Mouse (Mus musculus): ENCODE data around the gene Mapk8ip3. TPM values are rescaled to one million over a fixed set of nuclear protein-coding genes. Genes with fewer than 3 reads are reported as not detected.
A peak's percentile ranks its signal among the peaks of the same experiment; 100 is the strongest.

Gene Mapk8ip3
- polyA plus RNA-seq, 1 experiment from 2014 or later, result 37.3 TPM

DNA sequence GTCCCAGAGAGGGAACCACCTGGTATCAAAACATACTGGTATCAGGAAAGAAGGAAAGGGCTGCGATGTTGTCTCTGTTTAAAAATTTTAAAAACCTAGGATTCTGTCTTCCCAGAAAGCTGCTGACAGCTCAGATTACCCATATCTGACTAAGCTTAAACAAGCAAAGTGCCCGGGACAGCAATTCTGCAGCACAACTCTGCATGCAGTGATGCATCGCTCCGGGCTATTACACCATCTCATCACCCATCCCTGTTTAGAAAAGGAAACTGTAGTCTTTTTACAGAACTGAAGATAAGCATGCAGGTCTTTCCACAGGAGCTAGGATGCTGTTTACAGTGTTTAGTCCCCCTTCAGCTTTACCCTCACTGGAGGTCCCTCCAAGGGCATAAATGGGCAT is 1.9 kb downstream of the Mapk8ip3 start:
- Histone ChIP-seq H3K27ac (no peak overlapping the region), H3K4me3 (peak overlapping the region; percentile 96), H3K27me3 (ENCODE audit: poor library complexity, severe bottlenecking) (no peaks in the 10 kb centered on the region), H3K36me3 (replicated peaks) (peaks cover 26% of the 10 kb centered on the region), H3K9me3 (no peaks in the 10 kb centered on the region), H3K4me1 (peaks cover 21% of the 10 kb centered on the region)
- WGBS, result 91% methylated on average over 4 of the region's 4 CpGs
- DNase-seq (ENCODE audit: extremely low spot score, low spot score), result no peak

DNA sequence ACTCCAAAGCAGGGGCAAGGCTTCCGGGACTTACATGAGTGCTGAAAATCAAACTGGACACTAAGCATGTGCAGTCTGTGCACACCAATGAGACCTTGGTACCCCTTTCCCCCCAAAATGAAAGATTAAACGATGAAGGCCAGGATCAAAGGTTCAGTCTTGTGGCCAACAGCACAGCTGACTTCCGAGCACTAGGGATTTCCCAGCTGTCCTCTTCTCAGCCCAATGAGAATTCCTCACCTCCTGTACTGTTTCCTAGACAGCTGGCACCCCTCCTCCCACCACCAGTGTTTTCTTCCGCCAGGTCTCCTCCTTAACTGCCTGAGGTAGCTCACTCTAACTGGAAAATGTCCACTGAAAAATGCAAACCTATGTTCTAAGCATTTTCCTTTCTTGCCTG is 3.6 kb downstream of the Mapk8ip3 start:
- Histone ChIP-seq H3K27me3 (ENCODE audit: poor library complexity, severe bottlenecking) (no peaks in the 10 kb centered on the region), H3K9me3 (no peaks in the 10 kb centered on the region), H3K4me1 (peaks cover 21% of the 10 kb centered on the region), H3K36me3 (replicated peaks) (peaks cover 38% of the 10 kb centered on the region), H3K27ac (no peak overlapping the region), H3K4me3 (no peak overlapping the region)
- no peak for DNase-seq (ENCODE audit: extremely low spot score, low spot score)
- 89% methylated on average over 4 of the region's 4 CpGs for WGBS

DNA sequence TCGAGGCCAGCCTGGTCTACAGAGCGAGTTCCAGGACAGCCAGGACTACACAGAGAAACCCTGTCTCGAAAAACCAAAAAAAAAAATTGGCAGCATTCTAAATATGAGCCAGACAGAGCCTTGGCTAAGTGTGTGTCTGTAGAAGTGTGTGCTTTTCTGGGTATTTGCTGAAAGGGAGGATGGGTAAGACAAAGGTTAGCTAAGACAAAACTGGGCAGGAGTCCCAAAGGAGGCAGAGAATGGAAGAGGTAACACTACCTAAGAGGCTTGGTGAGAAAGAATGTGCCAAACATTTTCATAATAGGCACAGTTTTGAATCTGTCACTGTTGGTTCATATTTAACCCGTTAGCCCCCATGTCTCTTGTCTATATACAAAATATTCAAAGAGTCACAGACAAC is 4.3 kb downstream of the Mapk8ip3 start:
- Histone ChIP-seq H3K4me1 (peaks cover 21% of the 10 kb centered on the region), H3K27ac (no peak overlapping the region), H3K36me3 (replicated peaks) (peaks cover 44% of the 10 kb centered on the region), H3K9me3 (no peaks in the 10 kb centered on the region), H3K27me3 (ENCODE audit: poor library complexity, severe bottlenecking) (no peaks in the 10 kb centered on the region), H3K4me3 (no peak overlapping the region)
- 92% methylated on average over 4 of the region's 4 CpGs for WGBS
- DNase-seq (ENCODE audit: extremely low spot score, low spot score), result no peak

DNA sequence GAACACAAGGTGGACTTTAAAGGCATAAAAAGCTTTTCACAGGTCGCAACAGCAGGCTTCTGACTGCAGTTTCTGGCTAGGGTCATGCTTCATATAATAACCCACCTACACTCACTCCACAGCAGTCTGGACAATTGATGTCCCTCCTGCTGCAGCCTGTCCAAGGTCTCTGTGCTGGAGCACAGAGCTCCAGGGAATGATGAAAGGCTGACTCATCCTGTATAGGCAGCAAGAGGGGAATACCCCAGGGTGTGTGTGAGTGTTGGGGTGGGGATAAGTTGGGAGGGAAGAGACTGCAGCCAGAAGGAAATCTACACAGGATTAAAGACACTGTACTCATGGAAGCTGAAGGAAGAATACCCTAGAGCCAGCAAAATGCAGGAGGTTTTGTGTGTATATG is 7.3 kb downstream of the Mapk8ip3 start:
- Histone ChIP-seq H3K4me1 (peaks cover 2% of the 10 kb centered on the region), H3K27me3 (ENCODE audit: poor library complexity, severe bottlenecking) (no peaks in the 10 kb centered on the region), H3K27ac (no peak overlapping the region), H3K9me3 (no peaks in the 10 kb centered on the region), H3K4me3 (no peak overlapping the region), H3K36me3 (replicated peaks) (peaks cover 70% of the 10 kb centered on the region)
- 88% methylated on average over 1 of the region's 1 CpGs for WGBS
- no peak for DNase-seq (ENCODE audit: extremely low spot score, low spot score)

DNA sequence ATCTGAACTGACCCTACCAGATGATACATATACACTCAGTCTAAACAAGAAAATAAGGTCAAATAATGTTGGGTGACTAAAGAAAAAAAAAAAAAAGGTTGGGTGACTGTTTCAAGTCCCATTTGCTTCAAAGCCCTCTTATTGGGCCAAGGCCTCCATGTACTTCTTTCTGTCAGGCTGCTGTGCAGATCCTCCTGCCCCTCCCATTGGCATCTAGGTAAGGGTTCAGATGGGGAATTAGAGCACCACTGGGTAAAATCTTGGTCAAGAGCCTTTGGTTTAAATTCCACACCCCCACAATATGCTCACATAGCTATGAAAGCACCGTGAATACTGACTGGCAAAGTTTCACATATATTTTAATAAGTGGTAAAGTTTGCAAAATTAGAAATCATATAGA is 13.5 kb downstream of the Mapk8ip3 start:
- Histone ChIP-seq H3K27me3 (ENCODE audit: poor library complexity, severe bottlenecking) (no peaks in the 10 kb centered on the region), H3K36me3 (replicated peaks) (peaks cover 99% of the 10 kb centered on the region), H3K27ac (no peak overlapping the region), H3K9me3 (no peaks in the 10 kb centered on the region), H3K4me1 (no peaks in the 10 kb centered on the region), H3K4me3 (no peak overlapping the region)
- 89% methylated on average over 1 of the region's 1 CpGs for WGBS
- no peak for DNase-seq (ENCODE audit: extremely low spot score, low spot score)

DNA sequence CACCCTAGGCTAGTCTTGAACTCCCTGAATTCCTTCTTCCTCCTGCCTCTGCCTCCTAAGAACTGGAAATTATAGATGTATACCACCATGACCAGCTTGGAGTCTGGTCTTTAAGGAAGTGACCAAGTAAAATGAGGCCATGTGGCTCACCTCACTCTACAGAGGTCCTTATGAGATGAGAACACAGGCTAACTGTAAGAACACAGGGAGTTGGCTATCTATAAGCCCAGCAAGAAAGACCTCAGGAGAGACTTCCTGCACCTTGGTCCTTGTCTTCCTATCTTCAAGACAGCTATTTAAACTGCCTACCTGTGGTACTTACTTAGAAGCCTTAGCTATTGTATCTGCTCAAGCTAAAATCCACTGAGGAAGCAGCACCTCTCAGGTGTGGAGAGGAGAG is 22.8 kb downstream of the Mapk8ip3 start:
- no peak for DNase-seq (ENCODE audit: extremely low spot score, low spot score)
- no peak overlapping the region for H3K27ac ChIP-seq
- no peaks in the 10 kb centered on the region for H3K4me1 ChIP-seq
- H3K27me3 ChIP-seq (ENCODE audit: poor library complexity, severe bottlenecking), result no peaks in the 10 kb centered on the region
- no peaks in the 10 kb centered on the region for H3K9me3 ChIP-seq
- peaks cover 100% of the 10 kb centered on the region for H3K36me3 ChIP-seq (replicated peaks)
- H3K4me3 ChIP-seq, result no peak overlapping the region

DNA sequence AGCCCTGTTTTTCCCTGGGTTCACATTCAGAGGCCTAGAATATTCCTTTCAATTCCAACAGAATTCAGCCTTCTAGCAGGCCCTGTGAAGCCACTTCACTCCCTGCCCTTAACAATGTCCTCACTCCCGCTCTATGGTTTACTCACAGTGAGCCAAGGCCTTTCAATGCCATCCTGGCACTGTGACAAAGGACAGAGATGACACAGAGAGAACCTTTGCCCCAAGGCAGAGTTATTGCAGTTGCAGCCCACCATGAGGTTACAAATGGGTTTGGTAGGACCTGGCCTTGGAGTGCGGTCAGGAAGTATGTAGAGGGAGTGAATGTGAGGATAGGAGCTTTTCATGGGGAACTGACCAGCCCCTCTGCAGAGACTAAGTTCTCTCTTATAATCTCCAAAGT is 29.2 kb downstream of the Mapk8ip3 start:
- H3K27me3 ChIP-seq (ENCODE audit: poor library complexity, severe bottlenecking), result no peaks in the 10 kb centered on the region
- no peaks in the 10 kb centered on the region for H3K4me1 ChIP-seq
- WGBS, result 90% methylated on average over 2 of the region's 2 CpGs
- H3K4me3 ChIP-seq, result no peak overlapping the region
- no peak overlapping the region for H3K27ac ChIP-seq
- DNase-seq (ENCODE audit: extremely low spot score, low spot score), result no peak
- peaks cover 100% of the 10 kb centered on the region for H3K36me3 ChIP-seq (replicated peaks)
- no peaks in the 10 kb centered on the region for H3K9me3 ChIP-seq

DNA sequence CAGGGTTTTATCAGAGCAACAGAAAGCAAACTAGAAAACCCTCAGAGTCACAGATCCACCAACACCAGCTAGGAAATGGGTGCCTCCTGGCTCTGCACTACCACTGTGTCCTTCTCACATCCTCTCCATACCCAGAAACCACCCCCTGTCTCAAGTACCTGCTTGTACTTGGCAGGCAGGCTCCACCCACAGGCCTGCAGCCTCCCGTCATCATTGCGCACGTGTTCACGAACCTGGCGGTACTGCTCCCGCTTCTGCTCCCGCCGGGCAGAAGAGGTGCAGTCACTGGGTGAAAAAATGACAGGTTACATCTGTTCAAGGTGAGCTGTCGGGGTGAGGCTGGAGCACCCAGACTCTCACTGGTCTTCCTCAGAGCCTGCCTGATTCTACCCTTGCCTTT is 33.0 kb downstream of the Mapk8ip3 start:
- Histone ChIP-seq H3K36me3 (replicated peaks) (peaks cover 100% of the 10 kb centered on the region), H3K27me3 (ENCODE audit: poor library complexity, severe bottlenecking) (no peaks in the 10 kb centered on the region), H3K4me1 (no peaks in the 10 kb centered on the region), H3K27ac (no peak overlapping the region), H3K4me3 (no peak overlapping the region), H3K9me3 (no peaks in the 10 kb centered on the region)
- WGBS, result 90% methylated on average over 9 of the region's 9 CpGs
- DNase-seq (ENCODE audit: extremely low spot score, low spot score), result no peak

DNA sequence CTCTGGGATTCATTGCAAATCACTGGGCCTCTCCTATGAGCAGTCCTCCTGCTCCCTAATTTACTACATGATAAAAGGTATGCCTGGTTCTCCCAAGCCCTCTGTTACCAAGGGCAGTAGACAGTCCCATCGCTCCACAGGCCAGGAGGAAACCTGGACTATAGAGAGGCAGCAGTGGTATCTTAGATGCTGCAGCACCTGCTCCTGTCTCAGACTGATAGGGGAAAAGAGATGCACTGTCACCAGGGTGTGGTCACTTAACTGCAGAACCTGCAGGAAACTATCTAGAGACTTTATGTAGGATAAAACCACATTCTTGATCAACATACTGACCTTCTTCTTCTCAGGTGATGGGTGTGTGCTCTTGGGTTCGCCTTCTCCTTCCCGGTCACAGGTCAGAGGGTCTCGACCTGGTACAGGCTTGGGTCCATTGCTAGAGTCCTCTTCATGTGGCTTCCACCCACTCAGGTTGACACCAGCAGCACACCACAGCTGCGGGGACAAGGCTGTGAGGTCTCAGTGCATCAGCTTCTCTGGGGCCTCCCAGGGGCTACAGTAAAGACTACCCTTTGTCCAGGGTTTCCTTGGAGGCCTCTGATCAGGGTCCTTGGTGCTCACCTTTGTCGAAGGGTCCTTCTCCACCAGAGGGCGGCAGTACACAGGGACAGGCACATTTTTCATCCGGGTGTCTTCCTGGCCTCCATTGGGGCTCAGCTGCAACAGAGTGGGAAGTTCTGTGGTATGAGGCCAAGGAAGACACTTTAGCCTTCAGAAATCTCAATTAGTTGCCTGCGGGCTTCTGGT is 33.9 kb downstream of the Mapk8ip3 start:
- Histone ChIP-seq H3K27ac (no peak overlapping the region), H3K36me3 (replicated peaks) (peaks cover 100% of the 10 kb centered on the region), H3K4me1 (peaks cover 4% of the 10 kb centered on the region), H3K27me3 (ENCODE audit: poor library complexity, severe bottlenecking) (no peaks in the 10 kb centered on the region), H3K9me3 (no peaks in the 10 kb centered on the region), H3K4me3 (no peak overlapping the region)
- WGBS, result 74% methylated on average over 9 of the region's 9 CpGs
- DNase-seq (ENCODE audit: extremely low spot score, low spot score), result no peak

DNA sequence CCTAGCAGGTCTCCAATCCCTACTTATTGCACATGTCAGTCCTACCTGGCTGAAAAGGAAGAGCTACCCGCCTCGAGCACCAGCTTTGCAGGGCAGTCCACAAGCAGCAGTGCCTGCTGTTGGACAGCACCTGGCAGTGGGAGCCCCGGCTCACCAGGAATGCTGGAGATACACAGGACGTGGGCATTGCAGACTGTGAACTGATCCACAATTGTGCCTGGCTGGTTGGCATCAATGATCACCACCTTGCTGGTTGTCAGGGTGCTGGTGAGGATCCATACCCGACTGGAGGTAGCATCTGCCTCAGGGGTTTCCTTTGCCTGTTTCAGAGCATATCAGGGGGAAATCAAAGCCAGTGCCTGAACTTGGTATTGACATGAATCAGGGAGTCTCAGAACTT is 34.7 kb downstream of the Mapk8ip3 start:
- no peaks in the 10 kb centered on the region for H3K9me3 ChIP-seq
- H3K4me3 ChIP-seq, result no peak overlapping the region
- peaks cover 100% of the 10 kb centered on the region for H3K36me3 ChIP-seq (replicated peaks)
- H3K4me1 ChIP-seq, result peaks cover 12% of the 10 kb centered on the region
- DNase-seq (ENCODE audit: extremely low spot score, low spot score), result no peak
- 94% methylated on average over 5 of the region's 5 CpGs for WGBS
- H3K27me3 ChIP-seq (ENCODE audit: poor library complexity, severe bottlenecking), result no peaks in the 10 kb centered on the region
- H3K27ac ChIP-seq, result no peak overlapping the region

DNA sequence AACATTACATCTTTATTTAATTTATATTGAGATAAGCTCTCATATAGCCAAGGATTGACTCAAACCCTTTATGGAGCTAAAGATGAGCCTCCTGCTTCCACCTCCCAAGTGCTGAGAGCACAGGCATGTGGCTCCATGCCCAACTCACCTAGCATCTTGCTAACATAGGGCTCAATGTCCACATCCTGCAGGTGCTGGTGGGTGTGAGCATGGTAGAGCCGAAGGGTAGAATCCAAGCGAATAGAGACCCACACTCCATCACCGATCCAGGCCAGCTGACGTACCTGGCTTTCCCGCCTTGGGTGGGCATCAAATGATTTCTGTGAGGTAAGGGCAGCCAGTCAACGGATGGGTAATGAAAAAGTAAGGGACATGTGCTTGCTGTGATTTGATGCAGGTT is 36.8 kb downstream of the Mapk8ip3 start:
- H3K27me3 ChIP-seq (ENCODE audit: poor library complexity, severe bottlenecking), result no peaks in the 10 kb centered on the region
- no peak overlapping the region for H3K27ac ChIP-seq
- peaks cover 31% of the 10 kb centered on the region for H3K4me1 ChIP-seq
- H3K4me3 ChIP-seq, result no peak overlapping the region
- H3K9me3 ChIP-seq, result no peaks in the 10 kb centered on the region
- no peak for DNase-seq (ENCODE audit: extremely low spot score, low spot score)
- WGBS, result 97% methylated on average over 6 of the region's 6 CpGs
- peaks cover 85% of the 10 kb centered on the region for H3K36me3 ChIP-seq (replicated peaks)

DNA sequence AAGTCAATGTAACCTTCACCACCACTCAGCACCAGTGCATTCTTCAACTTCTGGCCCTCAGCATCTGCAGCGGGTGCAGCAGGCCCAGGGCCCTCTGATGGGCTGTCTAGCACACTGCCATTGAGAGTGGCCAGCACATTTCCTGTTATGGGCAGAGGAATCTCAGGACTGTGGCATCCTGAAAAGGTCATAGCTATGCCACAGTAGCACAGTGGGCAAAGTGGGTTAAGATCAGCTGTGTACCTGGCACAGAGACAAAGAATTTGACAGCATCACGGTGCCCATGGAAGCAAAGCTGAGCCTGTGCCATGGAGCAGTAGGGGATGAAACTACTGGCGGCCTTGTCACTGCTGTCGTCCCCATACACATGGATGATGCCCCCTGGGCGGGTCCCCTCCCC is 37.6 kb downstream of the Mapk8ip3 start:
- Histone ChIP-seq H3K27me3 (ENCODE audit: poor library complexity, severe bottlenecking) (no peaks in the 10 kb centered on the region), H3K4me3 (no peak overlapping the region), H3K9me3 (no peaks in the 10 kb centered on the region), H3K27ac (no peak overlapping the region), H3K4me1 (peaks cover 36% of the 10 kb centered on the region), H3K36me3 (replicated peaks) (peaks cover 77% of the 10 kb centered on the region)
- no peak for DNase-seq (ENCODE audit: extremely low spot score, low spot score)
- WGBS, result 86% methylated on average over 5 of the region's 5 CpGs

DNA sequence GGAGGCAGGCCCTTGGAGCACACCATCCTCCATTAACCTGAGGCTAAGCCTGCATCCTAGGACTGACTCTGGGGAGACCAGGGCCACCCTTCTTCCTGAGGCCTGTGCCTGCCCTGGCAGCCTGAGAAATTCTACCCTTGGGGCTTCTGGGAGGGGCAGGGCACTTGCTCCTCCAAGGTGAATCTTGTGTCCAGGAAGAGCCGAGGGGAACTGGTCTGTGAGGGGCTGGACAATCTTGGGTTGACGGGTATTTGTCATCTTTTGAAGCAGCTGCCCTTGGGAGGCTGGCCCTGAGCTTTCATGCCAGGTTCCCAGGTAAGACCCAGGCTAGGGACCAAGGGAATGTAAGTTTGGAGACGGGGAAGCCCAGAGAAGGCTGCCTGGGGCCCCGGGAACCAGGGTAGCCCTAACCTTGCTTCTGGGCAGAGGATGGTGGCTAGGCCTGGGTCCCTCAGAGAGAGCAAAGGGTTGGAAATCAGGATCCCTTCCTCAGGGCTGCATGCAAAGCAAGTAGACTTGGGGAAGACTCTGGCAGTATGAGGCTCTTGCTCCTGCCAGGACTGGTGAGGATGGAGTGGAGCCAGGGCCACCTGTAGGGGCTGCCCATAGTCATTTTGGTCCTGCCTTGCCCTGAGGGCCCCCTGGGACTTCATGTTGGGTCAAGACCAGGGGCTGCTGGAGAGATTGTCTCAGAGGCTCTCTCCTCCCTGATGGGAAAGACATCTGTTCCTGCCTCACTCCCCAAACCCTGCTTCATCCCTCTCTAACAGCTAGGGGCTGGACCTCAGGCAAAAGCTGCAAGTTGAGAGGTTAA is 38.5 kb downstream of the Mapk8ip3 start:
- Histone ChIP-seq H3K27me3 (ENCODE audit: poor library complexity, severe bottlenecking) (no peaks in the 10 kb centered on the region), H3K36me3 (replicated peaks) (peaks cover 74% of the 10 kb centered on the region), H3K4me1 (peaks cover 45% of the 10 kb centered on the region), H3K4me3 (peak overlapping the region; percentile 83; the same call in 1 of the 2 replicates), H3K9me3 (no peaks in the 10 kb centered on the region), H3K27ac (no peak overlapping the region)
- WGBS, result 89% methylated on average over 4 of the region's 4 CpGs
- DNase-seq (ENCODE audit: extremely low spot score, low spot score), result no peak

Data from forebrain, embryonic 10.5 days (tissue).